Mouse (Mus musculus): ENCODE data around the gene Gbx1.
"Not testable (repeated sequence)": the region's sequence is repeated elsewhere in the genome, so short reads cannot be mapped to it uniquely, and the experiment has no call there.

The Gbx1 gene

DNA sequence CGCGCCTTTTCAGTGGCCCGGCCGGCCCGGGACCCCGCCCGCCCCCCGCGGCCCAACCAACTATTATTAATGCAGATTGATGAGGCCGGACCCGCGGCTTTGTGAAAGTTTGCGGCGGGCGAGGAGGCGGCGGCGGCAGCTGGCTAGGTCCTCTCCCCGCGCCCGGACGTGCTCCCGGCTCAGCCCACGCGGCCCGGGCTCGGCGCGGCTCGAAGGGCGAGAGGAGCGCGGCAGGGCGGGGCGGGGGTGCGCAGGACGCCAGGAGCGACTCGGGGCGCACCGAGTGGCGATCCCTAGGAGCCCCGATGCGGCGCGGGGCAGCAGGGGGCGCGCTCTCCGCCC, at the start of gene Gbx1:
TSS of gene Gbx1 (minus strand) at position 314 of the 342 bp plus-strand sequence.
- no peak for DNase-seq (ENCODE audit: low spot score in 2 of 2)

DNA sequence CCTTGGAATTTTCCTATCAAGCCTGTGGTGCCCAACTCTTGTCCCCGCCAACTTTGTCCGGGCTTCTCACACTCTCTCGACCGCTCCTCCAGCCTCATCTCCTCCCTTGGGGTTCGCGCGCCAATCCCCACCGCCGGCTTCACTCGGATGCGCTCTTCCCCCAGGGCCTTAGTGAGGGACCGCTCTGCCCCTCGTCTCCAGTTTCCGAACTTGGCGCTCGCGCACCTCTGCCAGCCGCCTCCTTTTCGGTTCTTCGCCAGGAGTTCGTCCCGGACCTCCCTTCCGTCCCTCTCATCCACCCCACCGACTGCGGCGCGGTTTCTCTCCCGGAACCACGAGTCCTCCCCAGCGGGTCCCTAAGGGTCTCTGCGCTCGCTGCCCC, 49.8 kb upstream of the Gbx1 start:
- no peak for DNase-seq (ENCODE audit: low spot score in 2 of 2)

DNA sequence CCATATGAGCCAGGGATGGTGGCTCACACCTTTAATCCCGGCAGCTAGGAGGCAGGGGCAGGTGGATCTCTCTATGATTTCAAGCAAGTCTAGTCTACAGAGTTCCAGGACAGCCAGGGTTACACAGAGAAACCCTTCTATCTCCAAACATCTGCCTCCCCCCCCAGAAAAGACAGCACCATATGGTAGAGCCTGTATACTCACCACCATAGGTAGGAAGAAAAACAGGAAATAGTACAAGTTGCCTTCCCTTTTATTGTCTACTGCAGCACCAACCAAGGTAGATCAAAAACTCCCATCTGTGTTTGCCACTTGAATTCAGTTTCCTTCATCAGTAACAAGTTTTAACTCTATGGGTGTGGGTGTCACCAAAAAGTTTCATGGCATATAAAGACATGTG, 48.9 kb upstream of the Gbx1 start:
- DNase-seq (ENCODE audit: low spot score in 2 of 2): no peak

DNA sequence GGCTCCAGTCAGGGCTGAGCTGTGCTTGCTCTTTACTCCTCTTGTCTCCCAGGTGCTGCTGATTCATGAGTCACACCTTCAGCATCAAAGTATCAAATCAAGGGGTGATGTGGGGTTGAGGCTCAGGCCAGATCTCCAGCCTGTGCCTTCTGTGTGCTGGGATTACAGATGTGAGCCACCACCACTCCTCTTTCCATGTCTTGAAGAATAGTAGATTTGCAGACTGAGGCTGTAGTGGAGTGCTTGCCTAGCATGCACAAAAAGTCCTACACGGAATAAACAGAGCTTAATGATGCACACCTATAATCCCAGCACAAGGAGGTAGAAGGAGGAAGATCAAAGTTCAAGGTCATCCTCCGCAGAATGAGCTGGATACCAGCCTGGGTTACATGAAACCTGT, 29.7 kb upstream of the Gbx1 start, which contains the start of gene 4931409K22Rik:
TSS of gene 4931409K22Rik (minus strand) at position 101 of the 400 bp plus-strand sequence.
- no peak for DNase-seq (ENCODE audit: low spot score in 2 of 2)

DNA sequence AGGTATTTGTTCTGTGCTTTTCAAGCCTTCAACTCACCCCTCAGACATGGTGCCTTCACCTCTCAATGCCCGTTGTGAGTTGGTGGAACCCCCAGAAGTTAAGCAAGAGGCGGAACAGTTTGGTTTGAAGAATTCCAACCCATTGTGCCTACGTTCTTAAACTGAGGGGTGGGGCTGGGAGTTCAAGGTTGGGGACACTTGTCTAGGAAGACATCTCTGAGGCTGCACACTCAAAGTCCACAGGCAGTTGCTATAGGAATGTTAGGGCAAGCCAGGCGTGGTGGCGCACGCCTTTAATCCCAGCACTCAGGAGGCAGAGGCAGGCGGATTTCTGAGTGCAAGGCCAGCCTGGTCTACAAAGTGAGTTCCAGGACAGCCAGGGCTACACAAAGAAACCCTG, 28.3 kb upstream of the Gbx1 start:
- DNase-seq (ENCODE audit: low spot score in 2 of 2): not testable (repeated sequence)

DNA sequence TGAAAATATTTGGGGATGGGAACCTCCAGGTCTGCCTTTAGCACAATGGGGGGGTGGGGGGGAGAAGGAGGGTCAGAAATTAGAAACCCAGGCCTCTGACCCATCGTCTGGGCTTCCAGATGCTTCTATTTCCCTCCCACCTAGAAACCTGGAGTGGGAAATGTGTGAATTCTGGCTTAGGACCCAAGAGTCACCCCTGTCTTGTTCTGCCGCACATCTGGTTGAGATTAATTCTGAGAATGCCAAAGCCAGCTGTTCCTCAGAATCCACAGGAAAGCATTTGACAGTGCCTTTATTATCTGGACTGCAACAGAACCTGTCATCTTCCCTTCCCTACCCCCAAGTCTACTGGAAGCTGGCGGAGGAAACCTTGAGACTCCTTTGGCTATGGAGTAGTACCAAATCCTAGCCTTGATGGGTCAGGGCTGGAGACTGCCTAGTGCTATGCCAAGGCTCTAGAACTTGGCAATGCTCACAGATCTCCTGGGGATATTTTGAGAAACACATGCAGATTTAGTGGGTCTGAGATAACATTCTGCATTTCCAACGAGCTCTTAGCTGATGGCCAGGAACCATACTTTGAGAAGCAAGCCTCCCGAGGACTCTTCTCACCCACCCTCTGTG, 26.7 kb upstream of the Gbx1 start:
- no peak for DNase-seq (ENCODE audit: low spot score in 2 of 2)

DNA sequence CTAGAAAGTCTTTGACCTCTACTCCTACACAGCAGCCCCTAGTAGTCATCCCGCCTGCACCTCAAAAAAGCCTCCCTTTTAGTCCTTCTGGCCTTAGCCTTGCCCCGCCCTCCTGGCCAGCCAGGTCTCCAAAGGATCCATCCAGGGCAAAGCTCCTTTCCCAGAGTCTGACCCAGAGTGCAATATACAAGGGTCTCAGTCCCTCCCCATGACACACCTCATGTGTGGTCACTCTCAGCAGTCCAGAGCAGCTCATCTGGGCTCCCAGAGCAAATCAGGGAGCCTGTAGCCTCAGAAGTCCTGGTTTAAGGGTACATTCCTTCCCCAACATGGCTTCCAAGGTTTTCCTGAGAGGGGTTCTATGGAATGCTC, 24.3 kb upstream of the Gbx1 start:
- no peak for DNase-seq (ENCODE audit: low spot score in 2 of 2)

DNA sequence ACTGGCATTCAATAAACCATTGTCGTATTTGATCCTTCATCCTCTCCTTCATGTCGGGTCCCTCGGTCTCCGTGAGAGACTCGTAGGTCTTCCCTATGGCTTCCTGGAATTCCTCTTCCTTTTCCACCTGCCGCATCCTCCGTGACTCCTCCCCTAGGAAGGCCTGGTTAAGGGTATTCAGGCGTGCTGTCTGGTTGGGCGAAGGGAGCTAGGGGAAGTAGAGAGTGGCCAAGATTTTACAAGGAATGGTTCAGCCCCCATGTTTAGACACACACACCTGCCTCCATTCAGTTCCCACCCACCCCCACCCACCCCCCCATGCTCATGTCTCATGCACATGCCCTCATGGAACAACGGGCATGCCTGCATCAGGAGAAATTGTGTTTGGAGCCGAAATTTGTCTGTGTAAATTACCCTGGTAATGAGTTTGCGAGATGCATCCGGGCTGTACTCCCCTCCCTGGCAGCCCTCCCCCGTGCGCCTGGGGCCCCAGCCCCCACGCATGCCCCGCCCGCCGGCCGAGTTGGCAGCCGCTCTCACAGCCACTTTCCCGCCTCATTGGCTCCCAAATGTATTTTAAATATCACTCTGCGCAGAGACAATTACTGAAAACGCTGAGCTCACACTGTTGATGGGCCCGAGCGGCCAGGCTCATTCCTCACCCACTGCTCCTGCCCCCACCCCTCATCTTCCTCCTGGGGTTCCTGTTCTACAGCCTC, 23.8 kb upstream of the Gbx1 start:
- peak; percentile 54 to 64 for DNase-seq (ENCODE audit: low spot score in 2 of 2)

DNA sequence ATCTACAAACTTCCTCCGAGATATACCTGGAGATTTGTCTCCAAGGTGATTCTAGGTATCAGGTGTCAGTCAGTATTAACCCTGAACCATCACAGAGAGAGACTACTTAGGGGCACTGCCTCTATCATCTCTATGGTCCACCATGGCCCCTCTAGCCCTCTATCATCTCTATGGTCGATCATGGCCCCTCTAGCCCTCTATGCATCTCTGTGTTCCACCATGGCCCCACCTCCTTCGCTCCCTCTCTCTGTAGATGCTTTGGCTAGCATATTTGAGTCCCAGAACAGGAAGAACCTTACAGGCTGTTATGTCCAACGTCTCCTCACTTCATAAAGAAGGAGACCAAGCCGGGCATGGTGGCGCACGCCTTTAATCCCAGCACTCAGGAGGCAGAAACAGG, 15.6 kb upstream of the Gbx1 start:
- DNase-seq (ENCODE audit: low spot score in 2 of 2): no peak

DNA sequence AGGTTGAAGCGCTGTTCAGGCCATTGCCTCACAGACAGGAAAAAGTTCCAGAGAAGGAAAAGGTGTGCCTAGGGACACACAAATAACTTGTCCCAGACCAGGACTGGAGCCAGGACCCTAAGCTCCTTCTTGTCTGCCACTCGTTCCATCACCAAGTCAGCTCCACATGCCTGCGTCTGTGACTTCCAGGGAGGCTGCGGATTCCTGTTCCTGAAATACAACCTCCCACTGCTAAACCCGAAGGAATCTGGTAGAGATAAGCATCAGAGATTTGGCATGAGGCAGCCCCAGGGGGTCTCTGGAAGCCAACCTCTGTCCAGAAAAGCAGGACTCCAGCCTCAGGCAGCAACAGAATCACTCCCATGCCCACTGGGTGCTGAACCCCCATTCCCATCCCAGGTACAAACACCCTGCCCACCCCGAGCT, 14.2 kb upstream of the Gbx1 start:
- no peak for DNase-seq (ENCODE audit: low spot score in 2 of 2)

DNA sequence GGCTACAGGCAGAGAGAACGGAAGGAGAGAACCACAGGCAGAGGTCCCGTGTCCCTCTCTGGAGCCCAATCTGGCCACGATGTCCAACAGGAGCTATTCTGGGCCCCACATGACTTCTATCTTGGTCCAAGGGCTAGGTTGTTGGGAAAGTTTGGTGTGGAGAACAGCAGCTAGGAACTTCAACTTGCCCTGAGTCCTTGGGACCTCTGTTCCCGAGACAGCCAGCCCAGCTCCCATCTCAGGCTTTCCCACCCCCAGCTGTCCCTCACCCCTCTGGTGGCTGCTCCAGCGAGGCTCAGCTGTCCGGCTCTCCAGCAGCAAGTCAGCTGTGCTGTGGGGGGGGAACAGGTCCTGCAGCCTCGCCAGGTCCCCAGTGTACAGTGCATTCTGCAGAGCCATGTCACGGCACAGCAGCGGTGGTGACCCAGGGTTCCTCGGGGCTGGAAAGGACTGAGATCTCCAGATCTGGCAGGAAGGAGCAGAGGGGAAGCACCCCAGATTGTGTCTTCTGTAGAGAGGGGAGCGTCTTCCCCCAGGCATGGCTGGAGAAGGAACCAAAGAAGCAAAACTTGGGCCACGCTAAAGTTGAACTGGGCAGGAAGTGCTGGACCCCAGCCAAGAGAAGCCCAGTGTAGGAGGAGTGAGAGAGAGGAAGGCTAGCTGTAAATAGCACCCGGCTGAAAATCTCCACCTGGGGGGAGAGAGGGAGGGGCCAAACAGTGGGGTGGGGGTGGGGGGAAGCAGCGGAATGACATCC, 13.6 kb upstream of the Gbx1 start, which contains the start of gene Asb10:
TSS of gene Asb10 (minus strand) at position 592 of the 757 bp plus-strand sequence.
- DNase-seq (ENCODE audit: low spot score in 2 of 2): peak; percentile 26 to 39

DNA sequence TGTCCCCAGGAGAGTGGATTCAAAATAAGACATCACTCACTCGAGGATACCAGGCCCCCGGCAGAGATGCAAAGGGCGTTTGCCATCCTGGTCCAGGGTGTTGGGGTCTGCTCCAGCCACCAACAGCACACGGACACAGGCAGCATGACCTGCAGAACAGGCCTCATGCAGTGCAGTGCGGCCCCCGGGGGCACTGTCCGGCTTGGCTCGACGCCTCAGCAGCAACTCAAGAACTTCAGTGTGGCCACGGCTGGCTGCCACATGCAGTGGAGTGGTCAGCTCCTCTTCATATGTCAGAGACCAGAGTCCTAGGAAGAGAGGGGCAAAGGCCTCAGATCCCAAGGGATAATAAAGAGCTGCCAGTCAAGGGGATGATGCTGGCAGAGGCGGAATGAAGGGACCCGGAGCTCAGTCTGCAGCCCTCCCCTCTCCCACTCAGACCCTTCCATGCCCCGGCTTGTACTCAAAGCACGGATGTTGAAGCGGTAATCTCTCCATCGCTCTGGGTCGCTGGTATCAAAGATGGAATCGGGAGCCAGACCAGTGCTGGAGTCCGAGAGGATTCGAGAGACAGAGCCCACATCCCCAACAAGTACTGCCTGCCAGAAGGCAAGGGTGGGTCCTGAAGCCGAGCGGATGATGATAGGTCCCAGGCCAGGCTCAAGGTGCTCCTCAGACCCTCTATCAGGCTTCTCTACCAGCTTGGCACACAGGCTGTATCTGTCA, 12.7 kb upstream of the Gbx1 start:
- DNase-seq (ENCODE audit: low spot score in 2 of 2): no peak

DNA sequence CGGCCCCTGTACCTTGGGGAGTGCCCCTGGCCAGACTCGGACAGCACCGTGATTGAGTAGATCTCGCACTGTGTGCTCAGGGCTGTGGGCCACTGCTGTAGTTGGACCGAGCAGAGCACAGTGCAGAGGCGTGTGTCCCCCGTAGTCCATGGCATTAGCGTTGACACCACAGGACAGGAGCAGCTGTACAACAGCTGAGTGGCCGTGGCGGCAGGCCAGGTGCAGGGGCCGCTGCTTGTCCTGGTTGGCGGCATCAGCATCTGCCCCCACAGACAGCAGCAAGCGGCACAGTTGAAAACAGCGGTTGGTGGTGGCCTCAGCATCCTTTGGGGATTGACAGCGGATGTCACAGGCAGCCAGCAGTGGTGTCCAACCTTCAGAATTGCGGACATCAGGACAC, 10.6 kb upstream of the Gbx1 start:
- DNase-seq (ENCODE audit: low spot score in 2 of 2): no peak

DNA sequence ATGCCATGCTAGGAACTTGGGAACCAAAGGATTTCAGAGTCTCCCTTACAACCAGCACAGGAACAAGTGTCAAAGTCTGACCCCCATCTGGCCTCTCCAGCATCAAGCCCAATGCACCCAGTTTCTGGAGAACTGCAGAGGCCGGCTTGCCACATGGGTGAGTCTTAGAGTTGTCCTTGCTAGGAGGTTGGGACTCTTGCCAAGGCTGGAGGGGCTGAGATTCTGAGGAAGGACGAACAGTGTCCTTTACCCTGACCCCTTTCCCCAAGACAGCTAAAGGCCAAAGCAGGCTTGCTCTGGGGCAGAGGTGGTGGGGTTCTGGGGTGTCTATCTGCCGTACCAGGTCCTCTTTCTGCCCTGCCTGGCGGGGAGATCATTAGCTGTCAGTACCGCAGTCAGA, 9.5 kb upstream of the Gbx1 start:
- DNase-seq (ENCODE audit: low spot score in 2 of 2): no peak

DNA sequence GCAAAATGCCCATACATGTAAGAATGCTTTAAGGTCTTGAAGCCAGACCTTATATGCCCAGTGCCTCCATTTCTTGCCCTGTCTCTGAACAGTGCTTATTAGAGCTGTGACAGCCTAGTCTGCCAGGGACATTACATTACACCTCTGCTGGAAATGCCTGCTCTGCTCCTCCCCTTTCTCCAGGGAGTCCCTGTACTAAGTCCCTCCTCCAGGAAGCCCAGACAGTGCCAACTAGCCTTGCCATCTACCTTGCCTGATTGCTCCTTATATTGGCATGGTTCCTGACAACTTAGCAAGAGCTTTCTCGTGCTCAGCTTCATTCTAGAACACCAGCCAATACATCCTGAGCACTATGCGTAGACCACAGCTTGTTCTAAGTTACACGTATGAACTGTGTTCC, 8.7 kb upstream of the Gbx1 start:
- DNase-seq (ENCODE audit: low spot score in 2 of 2): no peak

DNA sequence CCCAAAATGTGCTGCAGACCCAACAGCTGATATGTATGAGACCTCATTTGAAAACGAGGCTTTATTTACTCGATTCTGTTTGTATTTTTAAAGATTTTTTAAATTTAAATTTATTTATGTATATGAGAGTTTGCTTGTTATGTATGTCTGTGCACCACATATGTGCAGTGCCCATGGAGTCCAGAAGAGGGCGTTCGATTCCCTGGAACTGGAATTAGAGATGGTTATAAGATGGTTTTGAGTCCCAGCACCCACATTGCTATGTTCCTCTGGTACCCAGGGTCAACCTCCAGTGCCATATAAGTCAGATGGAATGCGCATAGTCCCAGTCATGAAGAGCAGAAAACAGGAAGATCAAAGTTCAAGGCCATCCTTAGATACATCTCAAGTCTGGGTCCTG, 7.3 kb upstream of the Gbx1 start:
- no peak for DNase-seq (ENCODE audit: low spot score in 2 of 2)

DNA sequence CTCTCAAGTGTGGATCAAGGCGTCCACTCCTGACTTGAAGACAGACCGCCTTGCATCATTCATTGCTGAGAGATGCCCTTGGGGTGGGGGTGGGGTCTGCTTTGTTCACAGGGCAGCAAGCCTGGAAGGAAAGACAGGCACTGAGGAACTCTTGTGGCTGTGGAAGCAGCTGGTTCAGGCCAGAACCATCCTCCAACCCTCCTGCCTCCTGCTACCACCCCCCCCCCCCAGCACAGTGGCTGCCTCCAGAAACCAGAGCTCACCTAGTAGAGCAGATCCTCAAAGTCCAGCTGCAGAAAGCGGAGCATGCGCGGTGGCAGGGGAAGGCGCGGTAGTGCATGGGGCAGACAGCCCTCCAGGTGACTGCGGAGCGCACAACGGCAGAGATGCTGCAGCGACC, 6.4 kb upstream of the Gbx1 start:
- DNase-seq (ENCODE audit: low spot score in 2 of 2): no peak

DNA sequence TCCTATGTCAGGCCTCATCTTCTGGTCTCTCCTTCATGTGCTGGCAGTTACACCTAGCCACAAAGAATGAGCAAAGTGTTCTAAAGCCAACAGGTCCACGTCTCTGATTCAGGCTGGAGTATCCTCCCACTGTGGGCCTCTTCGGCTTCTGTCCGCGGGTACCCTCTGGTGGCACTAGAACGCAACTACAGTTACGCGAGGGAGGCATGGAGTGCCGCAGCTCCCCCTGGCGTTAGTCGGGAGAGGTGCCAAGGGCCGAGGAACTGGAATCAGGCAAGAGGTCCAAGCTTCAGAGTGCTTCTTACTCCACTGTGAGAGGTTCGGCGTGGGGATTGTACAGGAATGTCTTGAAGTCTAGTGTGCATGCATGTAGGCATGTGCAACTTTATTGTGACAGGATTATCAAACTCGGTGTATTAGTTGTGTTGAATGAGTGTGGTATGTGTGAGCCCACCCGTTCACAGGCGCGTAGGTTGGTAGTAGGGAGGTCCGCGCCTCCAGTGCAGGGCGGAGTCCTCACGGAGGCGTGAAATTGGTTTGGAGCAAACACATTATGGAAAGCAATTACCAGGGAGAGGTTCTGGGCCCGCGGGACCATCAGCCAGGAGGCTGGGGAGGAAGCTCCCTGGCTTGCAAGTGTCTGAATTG, 3.2 kb upstream of the Gbx1 start:
- DNase-seq (ENCODE audit: low spot score in 2 of 2): peak; percentile 68 to 87

DNA sequence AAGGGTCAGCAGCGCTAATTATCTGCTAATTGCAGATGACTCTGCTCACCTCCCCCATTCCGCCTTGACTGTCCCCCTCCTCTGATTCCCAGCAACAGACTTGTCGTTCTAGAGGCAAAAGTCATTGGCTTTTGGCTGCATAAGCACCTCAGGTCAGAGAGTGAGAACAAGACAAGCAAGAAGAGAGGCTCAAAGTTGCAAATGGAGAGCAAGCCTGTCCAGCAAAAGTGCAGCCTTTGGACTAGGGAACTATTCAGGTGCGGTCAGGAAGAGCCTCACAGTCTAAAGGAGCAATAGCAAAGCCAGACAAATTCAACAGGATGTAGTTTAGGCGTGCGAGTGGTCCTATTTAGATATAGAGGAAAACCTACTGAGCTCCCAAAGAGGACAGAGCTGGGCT, 778 bp upstream of the Gbx1 start:
- DNase-seq (ENCODE audit: low spot score in 2 of 2): no peak

DNA sequence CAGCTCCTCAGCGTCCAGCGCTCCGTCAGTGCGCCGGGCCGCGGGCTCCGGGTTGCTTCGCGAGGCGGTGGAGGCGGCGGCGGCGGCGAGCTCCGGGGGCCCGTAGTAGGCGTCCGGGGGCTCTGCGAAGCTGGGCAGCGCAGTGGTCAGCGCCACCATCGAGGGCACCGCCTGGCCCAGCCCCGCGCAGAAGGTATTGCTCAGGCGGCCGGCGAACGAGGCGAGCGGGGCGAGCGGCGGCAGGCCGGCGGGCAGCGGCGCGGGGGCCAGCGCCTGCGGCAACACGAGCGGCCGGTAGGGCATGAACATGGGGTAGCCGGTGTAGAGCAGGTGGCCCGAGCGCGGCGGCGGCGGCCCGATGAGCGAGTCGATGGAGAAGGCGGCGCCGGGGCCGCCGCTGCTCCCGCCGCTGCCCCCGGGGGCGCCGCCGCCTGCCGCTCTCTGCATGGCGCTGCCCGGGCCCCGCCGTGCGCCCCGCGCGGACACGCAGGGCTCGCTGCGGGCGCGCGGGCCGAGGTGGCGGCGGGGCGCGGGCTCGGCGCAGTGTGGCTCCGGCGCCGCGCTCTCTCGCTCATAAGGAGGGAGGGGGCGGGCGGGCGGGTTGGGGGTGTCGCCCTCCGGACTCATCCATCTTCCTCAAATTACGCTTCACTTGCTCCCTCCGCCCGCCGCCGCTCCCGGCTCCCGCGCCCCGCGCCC, 663 bp downstream of the Gbx1 start:
- DNase-seq (ENCODE audit: low spot score in 2 of 2): no peak
